Mouse (Mus musculus) MEL (cell line): Measurements from ENCODE around the gene 6820408C15Rik. TPM values are rescaled to one million over a fixed set of nuclear protein-coding genes. Genes with fewer than 3 reads are reported as not detected.

ENCODE experiments used
- DNase-seq: peaks from one replicate; pipeline ENCODE4 v3.0.0; 2011; ENCODE audit warnings: low read depth, low spot score
- H3K27ac ChIP-seq: 2 replicates; pipeline ENCODE4 v1.5.1; 2012; ENCODE audit warnings: low read depth, mild to moderate bottlenecking, control low read depth, low read length, moderate library complexity; ENCODE audit not compliant: control insufficient read depth
- H3K27me3 ChIP-seq, 2 experiments: fragments of 150-350 bp in 1 of 2; sonication (generic) in 1 of 2; 2 replicates each; pipeline ENCODE4 v1.6.1; 2012; ENCODE audit warnings: low read length in 2 of 2, mild to moderate bottlenecking in 2 of 2, improper control_type of control experiment in 1 of 2, moderate library complexity in 1 of 2; ENCODE audit not compliant: insufficient read depth in 2 of 2, control insufficient read depth in 1 of 2
- H3K36me3 ChIP-seq, 2 experiments: 2 replicates each; pipeline ENCODE4 v1.6.1; 2012 to 2014; ENCODE audit warnings: low read length in 2 of 2, improper control_type of control experiment in 1 of 2, inconsistent platforms in 1 of 2, mild to moderate bottlenecking in 1 of 2; ENCODE audit not compliant: insufficient read depth in 2 of 2, control insufficient read depth in 1 of 2
- H3K4me1 ChIP-seq, 2 experiments: fragments of 150-350 bp in 1 of 2; sonication (generic) in 1 of 2; 2 replicates each; pipeline ENCODE4 v1.6.1; 2012; ENCODE audit warnings: low read length in 2 of 2, improper control_type of control experiment in 1 of 2, mild to moderate bottlenecking in 1 of 2; ENCODE audit not compliant: insufficient read depth in 2 of 2, control insufficient read depth in 1 of 2
- H3K4me3 ChIP-seq, 2 experiments: fragments of 150-350 bp in 1 of 2; sonication (generic) in 1 of 2; 2 replicates each; pipeline ENCODE4 v1.5.1; 2012; ENCODE audit warnings: low read depth in 2 of 2, low read length in 2 of 2, mild to moderate bottlenecking in 2 of 2, moderate library complexity in 2 of 2, control low read depth in 1 of 2, improper control_type of control experiment in 1 of 2; ENCODE audit not compliant: control insufficient read depth in 1 of 2, insufficient read depth in 1 of 2
- H3K79me2 ChIP-seq: 2 replicates; pipeline ENCODE4 v1.6.1; 2012; ENCODE audit warnings: mild to moderate bottlenecking, low read length, moderate library complexity; ENCODE audit not compliant: control insufficient read depth, poor library complexity, insufficient read depth
- H3K9ac ChIP-seq: 2 replicates; pipeline ENCODE4 v1.6.1; 2012; ENCODE audit warnings: low read depth, mild to moderate bottlenecking, control low read depth, low read length, moderate library complexity; ENCODE audit not compliant: control insufficient read depth, poor library complexity, severe bottlenecking
- H3K9me3 ChIP-seq: fragments of 150-350 bp; sonication (generic); replicated peaks from 2 replicates; pipeline ENCODE4 v1.6.1; 2012; ENCODE audit warnings: mild to moderate bottlenecking, low read length, improper control_type of control experiment, moderate library complexity; ENCODE audit not compliant: insufficient read depth
- BHLHE40 ChIP-seq: IDR thresholded peaks from 2 replicates; pipeline ENCODE4 v1.6.1; 2012; ENCODE audit warnings: low read depth, mild to moderate bottlenecking, inconsistent platforms, low read length, improper control_type of control experiment, borderline replicate concordance
- CTCF ChIP-seq, 3 experiments: IDR thresholded peaks in 2 of 3; conservative IDR thresholded peaks in 1 of 3; 2 replicates each; pipeline ENCODE4 v1.5.1; 2011 to 2012; ENCODE audit warnings: low read length in 3 of 3, low read depth in 2 of 3, mild to moderate bottlenecking in 2 of 3, improper control_type of control experiment in 1 of 3, inconsistent platforms in 1 of 3, mixed read lengths in 1 of 3, moderate library complexity in 1 of 3; ENCODE audit not compliant: control insufficient read depth in 1 of 3, insufficient read depth in 1 of 3, poor library complexity in 1 of 3, severe bottlenecking in 1 of 3
- MAX ChIP-seq: IDR thresholded peaks from 2 replicates; pipeline ENCODE4 v1.6.1; 2011; ENCODE audit warnings: low read length, improper control_type of control experiment
- MYC ChIP-seq: IDR thresholded peaks from 2 replicates; pipeline ENCODE4 v1.6.1; 2011; ENCODE audit warnings: low read depth, mild to moderate bottlenecking, low read length, improper control_type of control experiment, moderate library complexity
- NELFE ChIP-seq: IDR thresholded peaks from 2 replicates; pipeline ENCODE4 v1.6.1; 2011; ENCODE audit warnings: low read depth, low read length, improper control_type of control experiment
- POLR2AphosphoS5 ChIP-seq: IDR thresholded peaks from 2 replicates; pipeline ENCODE4 v1.6.1; 2012; ENCODE audit warnings: low read depth, borderline replicate concordance, mild to moderate bottlenecking, inconsistent platforms, low read length, moderate library complexity, mixed read lengths
- RAD21 ChIP-seq: IDR thresholded peaks from 2 replicates; pipeline ENCODE4 v1.6.1; 2011; ENCODE audit warnings: mild to moderate bottlenecking, low read depth, low read length, improper control_type of control experiment
- SMC3 ChIP-seq: IDR thresholded peaks from 2 replicates; pipeline ENCODE4 v1.6.1; 2011; ENCODE audit warnings: low read depth, low read length, improper control_type of control experiment
- TBP ChIP-seq: IDR thresholded peaks from 2 replicates; pipeline ENCODE4 v1.8.0; 2011; ENCODE audit warnings: low read depth, low read length, improper control_type of control experiment
- USF2 ChIP-seq, 2 experiments: IDR thresholded peaks; 2 replicates each; pipeline ENCODE4 v1.6.1; 2011 to 2012; ENCODE audit warnings: improper control_type of control experiment in 2 of 2, low read length in 2 of 2, borderline replicate concordance in 1 of 2, inconsistent platforms in 1 of 2, low read depth in 1 of 2, mild to moderate bottlenecking in 1 of 2; ENCODE audit not compliant: insufficient read depth in 1 of 2
- ZC3H11A ChIP-seq: IDR thresholded peaks from 2 replicates; pipeline ENCODE4 v1.6.1; 2012; ENCODE audit warnings: low read depth, mild to moderate bottlenecking, inconsistent platforms, low read length, improper control_type of control experiment
- polyA plus RNA-seq, 2 experiments: library from polyadenylated mRNA; stranded (reverse) in 1 of 2; unstranded in 1 of 2; fragments of >175 nt in 1 of 2; fragments of >200 nt in 1 of 2; gene quantifications; 2 replicates each; pipeline versions ENCODE4 v1.2.1 to v1.2.4; 2012; ENCODE audit warnings: low replicate concordance in 2 of 2, low read depth in 1 of 2; ENCODE audit not compliant: insufficient read length in 2 of 2, insufficient read depth in 1 of 2, missing spikeins in 1 of 2
- total RNA-seq: library from RNA; depleted of rRNA; stranded (reverse); fragments of 300-350 nt; gene quantifications from 2 replicates; pipeline ENCODE4 v1.2.3, GENCODE M21; 2012

6820408C15Rik gene
- total and polyA plus RNA-seq, 3 experiments, result 0.08 to 0.31 TPM; not detected in 1

DNA sequence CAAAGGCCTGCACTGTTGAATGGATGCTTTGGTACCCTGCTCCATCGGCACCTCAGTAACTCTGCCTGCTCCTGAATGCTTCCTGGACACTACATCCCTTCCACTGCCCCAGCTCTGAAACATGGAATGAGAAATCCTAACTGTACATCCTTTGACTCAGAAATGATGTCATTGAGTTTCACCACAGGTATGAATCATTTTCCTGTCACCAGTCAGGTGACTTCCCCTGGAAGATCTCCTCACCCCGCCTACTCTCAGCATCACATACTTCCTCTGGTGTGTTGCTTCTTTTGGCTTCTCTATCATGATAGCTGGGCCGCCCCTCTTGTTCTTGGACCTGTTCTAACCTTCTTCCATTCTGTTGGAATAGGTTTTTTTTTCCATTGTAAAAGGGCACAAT, 65.5 kb downstream of the 6820408C15Rik start:
- DNase-seq, result peak; percentile 14
- Histone ChIP-seq H3K4me1 (no peaks in the 10 kb centered on the region), H3K79me2 (no peaks in the 10 kb centered on the region)

DNA sequence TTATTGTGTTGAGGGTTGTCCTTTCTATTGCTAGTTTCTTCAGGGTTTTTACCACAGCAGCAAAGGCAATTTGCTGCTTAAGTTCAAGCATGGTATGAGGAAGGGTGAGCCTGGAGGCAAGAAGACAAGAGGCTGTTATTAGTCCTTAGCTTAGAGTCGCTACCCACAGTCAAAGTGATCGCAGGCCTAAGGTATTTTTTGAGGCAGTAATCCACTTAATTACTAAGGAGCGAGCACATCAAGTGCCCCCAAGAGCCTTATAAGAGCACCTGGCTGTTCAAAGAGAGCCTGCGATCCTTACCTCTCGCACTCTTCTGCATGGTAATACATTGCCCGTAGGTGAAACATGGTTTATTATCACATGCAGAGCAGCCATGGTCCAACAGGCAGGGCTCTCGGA, 66.3 kb downstream of the 6820408C15Rik start:
- no peak overlapping the region for H3K9ac ChIP-seq
- H3K4me3 ChIP-seq, result no peak overlapping the region
- no peak for DNase-seq
- H3K27me3 ChIP-seq, result peaks cover 4 to 7% of the 10 kb centered on the region in 2 experiments
- no peaks in the 10 kb centered on the region for H3K9me3 ChIP-seq
- no peak overlapping the region for H3K27ac ChIP-seq
- H3K4me1 ChIP-seq, result no peaks in the 10 kb centered on the region
- TF ChIP-seq USF2 (IDR thresholded peaks at IDR 0.05; ENCODE audit: borderline replicate concordance in 1 of 2, insufficient read depth in 1 of 2, low read depth in 1 of 2, low read length in 2 of 2), result no peak
- no peak for TF ChIP-seq NELFE
- no peaks in the 10 kb centered on the region for H3K36me3 ChIP-seq
- no peaks in the 10 kb centered on the region for H3K79me2 ChIP-seq

More for the DNA sequence above, 65.5 kb downstream of the 6820408C15Rik start:
- Histone ChIP-seq H3K9me3 (no peaks in the 10 kb centered on the region), H3K27me3 (peaks cover 4 to 7% of the 10 kb centered on the region in 2 experiments), H3K4me3 (no peak overlapping the region), H3K27ac (no peak overlapping the region), H3K36me3 (no peaks in the 10 kb centered on the region), H3K9ac (no peak overlapping the region)
- TF ChIP-seq TBP, result no peak
- no peak for TF ChIP-seq POLR2AphosphoS5
- no peak for TF ChIP-seq BHLHE40

DNA sequence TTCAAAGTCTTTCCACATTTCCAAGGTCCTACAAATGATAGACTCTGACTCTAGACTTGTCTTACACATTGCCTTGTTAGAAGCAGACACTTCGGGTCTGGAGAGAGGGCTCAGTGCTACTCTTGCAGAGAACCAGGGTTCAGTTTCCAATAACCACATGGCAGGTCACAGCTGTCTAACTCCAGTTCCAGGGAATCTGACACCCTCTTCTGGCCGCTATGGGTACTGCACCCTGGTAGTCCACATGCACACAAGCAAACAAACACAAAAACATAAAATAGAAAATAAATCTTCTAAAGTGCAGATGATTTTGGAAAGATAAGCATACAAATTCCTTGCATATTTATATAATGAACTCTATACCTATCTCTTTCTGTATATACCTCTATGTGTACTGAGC, 71.6 kb downstream of the 6820408C15Rik start:
- Histone ChIP-seq H3K79me2 (no peaks in the 10 kb centered on the region), H3K36me3 (no peaks in the 10 kb centered on the region), H3K27me3 (peaks cover 8% of the 10 kb centered on the region in 2 experiments; a peak in 3 of 4 replicates), H3K4me3 (no peak overlapping the region), H3K9me3 (no peaks in the 10 kb centered on the region), H3K4me1 (no peaks in the 10 kb centered on the region)
- peak; percentile 38 for DNase-seq
- peak; percentile 46 to 71 (median 51) for TF ChIP-seq CTCF (IDR thresholded peaks at IDR 0.05 in 2 of 3, conservative IDR thresholded peaks at IDR 0.05 in 1 of 3; ENCODE audit: control insufficient read depth in 1 of 3, insufficient read depth in 1 of 3, low read depth in 2 of 3, low read length in 3 of 3, poor library complexity in 1 of 3, severe bottlenecking in 1 of 3)
- TF ChIP-seq ZC3H11A, result no peak
- TF ChIP-seq MYC, result no peak
- peak; percentile 18; the same call in 1 of the 2 replicates for TF ChIP-seq RAD21
- TF ChIP-seq MAX, result no peak
- TF ChIP-seq SMC3, result peak; percentile 38
- TF ChIP-seq, all 39 proteins: peak for 3
- Histone ChIP-seq H3K9ac (no peak overlapping the region), H3K27ac (no peak overlapping the region)
